In genomic region chr3:148107031-148107430, GRCm38 (mm10) we compare ENCODE assay signal across 17 mouse cellular contexts.
"Had no signal": no experiment of that assay in that cellular context is flagged by ENCODE, and none has a peak within 500 bp of the region (broad histone marks: within the 10 kb centered on the region; RNA-seq: fewer than 3 reads in every experiment).

No protein-coding gene starts in this region.

- H3K4me3 ChIP-seq: midbrain, embryonic 10.5 days; midbrain, embryonic 12.5 days; myocyte; neural tube, embryonic 13.5 days; stomach, embryonic 15.5 days had no signal

- H3K4me2 ChIP-seq: lung, embryonic 14.5 days; midbrain, embryonic 12.5 days; neural tube, embryonic 13.5 days; stomach, embryonic 15.5 days had no signal

- H3K36me3 ChIP-seq: midbrain, embryonic 10.5 days; midbrain, embryonic 12.5 days; neural tube, embryonic 13.5 days; stomach, embryonic 15.5 days had no signal

- H3K27me3 ChIP-seq: midbrain, embryonic 12.5 days; neural tube, embryonic 13.5 days; stomach, embryonic 15.5 days had no signal

- ATAC-seq: midbrain, embryonic 16.5 days had no signal

- H3K9me3 ChIP-seq: midbrain, embryonic 10.5 days; midbrain, embryonic 12.5 days; neural tube, embryonic 13.5 days; stomach, embryonic 15.5 days had no signal

- H3K9ac ChIP-seq: liver, embryonic 14.5 days; lung, embryonic 14.5 days; midbrain, embryonic 12.5 days; neural tube, embryonic 13.5 days; stomach, embryonic 15.5 days had no signal

- DNase-seq: lung, adult 18-20 months; lung, embryonic 14.5 days; lung, postnatal 10 days; lung, postnatal 4 days; midbrain, embryonic 14.5 days; right cerebral cortex, postnatal 14 days; thymus, adult 2 months; thymus, postnatal 14 days; thymus, postnatal 4 days had no signal

- H3K27ac ChIP-seq: liver, embryonic 14.5 days; midbrain, embryonic 10.5 days; midbrain, embryonic 12.5 days; neural tube, embryonic 13.5 days; stomach, embryonic 15.5 days; stomach, postnatal 0 days had no signal

- H3K4me1 ChIP-seq: midbrain, embryonic 10.5 days; midbrain, embryonic 12.5 days; neural tube, embryonic 13.5 days; stomach, embryonic 15.5 days had no signal
